Mouse (Mus musculus) limb, embryonic 14.5 days (tissue): ENCODE results near the gene Tmem45a. TPM values are rescaled to one million over a fixed set of nuclear protein-coding genes. Genes with fewer than 3 reads are reported as not detected.
A peak's percentile ranks its signal among the peaks of the same experiment; 100 is the strongest.

Source experiments
- ATAC-seq: fragments of 200-750 bp; cut with Nextera tagmentation; 2 replicates; pipeline ENCODE4 v1.8.0; 2017; ENCODE audit warnings: low read depth, moderate number of reproducible peaks, moderate TSS enrichment; ENCODE audit not compliant: low FRiP score
- DNase-seq: peaks from one replicate; pipeline ENCODE4 v3.0.0-alpha.2; 2015; ENCODE audit warnings: low spot score
- H3K27ac ChIP-seq: fragments of 300-500 bp; sonication (generic); replicated peaks from 2 replicates; pipeline ENCODE4 v1.5.1; 2014; ENCODE audit warnings: low read depth, mild to moderate bottlenecking, low read length, moderate library complexity, mixed read lengths
- H3K27me3 ChIP-seq: fragments of 300-500 bp; sonication (generic); 2 replicates; pipeline ENCODE4 v1.6.1; 2014; ENCODE audit warnings: low read length, mixed read lengths; ENCODE audit not compliant: control insufficient read depth, insufficient read depth
- H3K36me3 ChIP-seq: fragments of 300-500 bp; sonication (generic); 2 replicates; pipeline ENCODE4 v1.6.1; 2014; ENCODE audit warnings: mild to moderate bottlenecking, low read length, moderate library complexity, mixed read lengths; ENCODE audit not compliant: control insufficient read depth, insufficient read depth
- H3K4me1 ChIP-seq: fragments of 300-500 bp; sonication (generic); 2 replicates; pipeline ENCODE4 v1.6.1; 2014; ENCODE audit warnings: antibody characterized with exemption, low read length, mixed read lengths; ENCODE audit not compliant: control insufficient read depth, insufficient read depth
- H3K4me2 ChIP-seq: fragments of 300-500 bp; sonication (generic); replicated peaks from 2 replicates; pipeline ENCODE4 v1.6.1; 2014; ENCODE audit warnings: low read depth, mild to moderate bottlenecking, low read length, moderate library complexity; ENCODE audit not compliant: severe bottlenecking
- H3K4me3 ChIP-seq: fragments of 300-500 bp; sonication (generic); replicated peaks from 2 replicates; pipeline ENCODE4 v1.5.1; 2014; ENCODE audit warnings: low read length
- H3K9ac ChIP-seq: fragments of 300-500 bp; sonication (generic); 2 replicates; pipeline ENCODE4 v1.6.1; 2014; ENCODE audit warnings: mild to moderate bottlenecking, low read depth, low read length, moderate library complexity; ENCODE audit not compliant: severe bottlenecking
- H3K9me3 ChIP-seq: fragments of 300-500 bp; sonication (generic); 2 replicates; pipeline ENCODE4 v1.6.1; 2016; ENCODE audit warnings: low read length; ENCODE audit not compliant: control insufficient read depth
- POLR2A ChIP-seq: fragments of 200-500 bp; IDR thresholded peaks from 2 replicates; pipeline ENCODE4 v1.8.0; 2012; ENCODE audit warnings: inconsistent platforms, mild to moderate bottlenecking, moderate library complexity, borderline replicate concordance; ENCODE audit not compliant: insufficient read depth, insufficient read length; ENCODE audit errors: extremely low read depth
- WGBS: fragments of 180-500 bp; shearing (Covaris S2); extraction: QIAGEN DNeasy Blood & Tissue Kit; methylation state at CpG from one replicate; pipeline ENCODE4 v1.1.7; 2014; 5-methylcytosine and 5-hydroxymethylcytosine counted together
- polyA plus RNA-seq, 2 experiments: library from polyadenylated mRNA; depleted of rRNA in 1 of 2; stranded (reverse) in 1 of 2; unstranded in 1 of 2; fragments of >200 nt; fragmentation: Nextera tagmentation in 1 of 2; extraction: Ambion mirVana in 1 of 2; gene quantifications; 2 replicates each; pipeline versions ENCODE4 v1.2.1 to v1.2.3; 2012 to 2014

The Tmem45a gene
- polyA plus RNA-seq, 2 experiments = 40.5 to 99.4 TPM

- Histone ChIP-seq H3K4me3 (no peak overlapping the region), H3K4me2 (no peak overlapping the region), H3K9me3 (no peaks in the 10 kb centered on the region), H3K27ac (no peak overlapping the region), H3K4me1 (no peaks in the 10 kb centered on the region), H3K36me3 (no peaks in the 10 kb centered on the region), H3K9ac (no peak overlapping the region), H3K27me3 (no peaks in the 10 kb centered on the region)
- 70% methylated on average over 4 of the region's 4 CpGs for WGBS
- ATAC-seq (no peak), DNase-seq (no peak)
- no peak for TF ChIP-seq POLR2A
Observed at GRCm38 (mm10) chr16:56867591-56867990, 18.4 kb downstream of the Tmem45a start.

GRCm38 (mm10) chr16:56852841-56853587 is 33.0 kb downstream of the Tmem45a start:
- 36% methylated on average over 10 of the region's 10 CpGs for WGBS
- no peak for TF ChIP-seq POLR2A
- Histone ChIP-seq H3K4me1 (peaks cover 7% of the 10 kb centered on the region; the same call in 1 of the 2 replicates), H3K27me3 (no peaks in the 10 kb centered on the region), H3K27ac (peak overlapping the region; percentile 3; the same call in 1 of the 2 replicates), H3K4me3 (no peak overlapping the region), H3K4me2 (no peak overlapping the region), H3K36me3 (no peaks in the 10 kb centered on the region), H3K9ac (no peak overlapping the region), H3K9me3 (no peaks in the 10 kb centered on the region)
- ATAC-seq (peak; percentile 79), DNase-seq (peak; percentile 83)

- Histone ChIP-seq H3K4me1 (no peaks in the 10 kb centered on the region), H3K9me3 (no peaks in the 10 kb centered on the region), H3K27ac (no peak overlapping the region), H3K4me2 (no peak overlapping the region), H3K4me3 (no peak overlapping the region), H3K27me3 (no peaks in the 10 kb centered on the region), H3K9ac (no peak overlapping the region), H3K36me3 (no peaks in the 10 kb centered on the region)
- WGBS = 85% methylated on average over 5 of the region's 5 CpGs
- DNase-seq (no peak), ATAC-seq (no peak)
- TF ChIP-seq POLR2A = no peak
Observed at GRCm38 (mm10) chr16:56842988-56843387, 43.0 kb downstream of the Tmem45a start.

- Histone ChIP-seq H3K9ac (no peak overlapping the region), H3K4me3 (no peak overlapping the region), H3K4me2 (no peak overlapping the region), H3K27ac (no peak overlapping the region), H3K27me3 (no peaks in the 10 kb centered on the region), H3K36me3 (no peaks in the 10 kb centered on the region), H3K9me3 (no peaks in the 10 kb centered on the region), H3K4me1 (no peaks in the 10 kb centered on the region)
- DNase-seq (no peak), ATAC-seq (no peak)
- 88% methylated on average over 1 of the region's 1 CpGs for WGBS
- TF ChIP-seq POLR2A = no peak
Observed at GRCm38 (mm10) chr16:56833312-56833711, 52.7 kb downstream of the Tmem45a start.

- DNase-seq = no peak
- H3K4me1 ChIP-seq = no peaks in the 10 kb centered on the region
- no peak overlapping the region for H3K4me3 ChIP-seq
- H3K9ac ChIP-seq = no peak overlapping the region
- WGBS = 92% methylated on average over 2 of the region's 2 CpGs
- no peak for TF ChIP-seq POLR2A
- H3K27ac ChIP-seq = no peak overlapping the region
- H3K4me2 ChIP-seq = no peak overlapping the region
- no peaks in the 10 kb centered on the region for H3K36me3 ChIP-seq
- no peak for ATAC-seq
- H3K9me3 ChIP-seq = no peaks in the 10 kb centered on the region
- no peaks in the 10 kb centered on the region for H3K27me3 ChIP-seq
Observed at GRCm38 (mm10) chr16:56831986-56832385, 54.0 kb downstream of the Tmem45a start.
